Mouse (Mus musculus): ENCODE measurements around the gene Itm2b. TPM values are rescaled to one million over a fixed set of nuclear protein-coding genes. Genes with fewer than 3 reads are reported as not detected.
A peak's percentile ranks its signal among the peaks of the same experiment; 100 is the strongest.

Itm2b gene
- total and polyA plus RNA-seq, 3 experiments, result 190 to 305 (median 254) TPM

DNA sequence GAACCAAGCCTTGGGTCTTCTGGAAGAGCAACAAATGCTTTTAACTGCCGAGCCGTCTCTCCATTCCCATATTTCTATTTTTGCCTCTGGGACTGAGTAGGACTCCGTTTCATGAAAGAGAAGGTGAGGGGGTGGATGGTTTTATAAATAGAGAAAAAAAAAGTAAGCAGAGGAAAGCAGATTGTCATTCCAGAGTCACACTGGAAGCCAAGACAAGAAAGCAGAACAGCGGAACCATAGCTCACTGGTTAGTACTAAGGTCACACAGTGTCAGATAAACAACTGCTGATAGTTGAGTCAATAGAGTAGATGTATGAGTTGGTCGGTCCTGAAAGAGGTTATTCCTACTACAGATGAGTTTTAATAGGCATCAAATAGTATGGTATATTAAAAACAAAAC is 1.4 kb upstream of the Itm2b start:
- dilution Hi-C loops (cut with MboI; ENCODE audit: extremely low pct_ligation_motif_present, extremely low pct_unique_long_range_greater_than_20kb, low sequenced_read_pairs), result no loop called here
- DNase-seq (ENCODE audit: extremely low read depth), result no peak
- H3K4me1 ChIP-seq (ENCODE audit: control insufficient read depth in 1 of 2, insufficient read depth in 2 of 2), result peaks cover 9 to 52% of the 10 kb centered on the region in 2 experiments

DNA sequence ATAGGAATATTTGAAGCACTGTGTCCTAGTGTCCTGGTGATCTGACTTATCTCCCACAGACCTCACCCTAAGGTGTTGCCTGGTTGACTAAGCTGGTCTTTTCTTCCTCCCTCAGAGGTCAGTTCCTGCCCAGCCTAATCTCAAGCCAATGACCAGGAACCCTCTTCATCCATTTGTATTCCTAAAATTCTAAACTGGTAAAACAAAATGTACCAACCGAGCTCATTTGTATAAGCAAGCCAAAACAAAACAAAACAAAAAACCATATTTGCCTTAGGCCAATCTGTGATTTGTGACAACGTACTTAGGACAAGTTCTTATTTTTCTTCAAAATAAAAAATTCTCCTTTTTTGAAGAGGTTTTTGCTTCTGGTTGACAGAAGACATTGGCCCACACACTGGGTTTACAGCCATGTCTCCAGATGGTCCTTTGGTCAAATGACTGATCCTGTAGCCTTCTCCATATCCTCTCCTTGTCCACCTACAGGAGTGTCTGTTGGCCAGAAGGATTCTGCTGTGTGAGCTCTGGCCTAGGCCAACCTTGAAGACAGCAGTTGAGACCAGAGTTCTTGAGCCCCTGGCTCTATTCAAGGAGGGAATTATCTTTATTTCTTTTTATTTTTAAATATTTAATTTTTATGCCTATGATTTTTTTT is 758 bp upstream of the Itm2b start:
- Histone ChIP-seq H3K36me3 (replicated peaks in 1 of 2; ENCODE audit: control insufficient read depth in 1 of 2, insufficient read depth in 1 of 2, low read length in 1 of 2) (peaks cover 9 to 16% of the 10 kb centered on the region in 2 experiments), H3K4me1 (ENCODE audit: control insufficient read depth in 1 of 2, insufficient read depth in 2 of 2) (peaks cover 14 to 59% of the 10 kb centered on the region in 2 experiments), H3K79me2 (replicated peaks; ENCODE audit: control insufficient read depth, extremely low read depth, insufficient read depth, poor library complexity, severe bottlenecking) (peaks cover 37% of the 10 kb centered on the region), H3K27ac (ENCODE audit: insufficient read depth, low read depth) (no peak overlapping the region), H3K27me3 (replicated peaks) (no peaks in the 10 kb centered on the region), H3K4me2 (ENCODE audit: insufficient read depth, low read depth, poor library complexity, severe bottlenecking) (no peak overlapping the region), H3K4me3 (replicated peaks in 1 of 3; ENCODE audit: low read depth in 2 of 3, low read length in 2 of 3, poor library complexity in 1 of 3) (no peak overlapping the region), H3K9ac (ENCODE audit: insufficient read depth, low read depth) (no peak overlapping the region), H3K9me3 (replicated peaks; ENCODE audit: low read length) (no peaks in the 10 kb centered on the region)
- dilution Hi-C loops (cut with MboI; ENCODE audit: extremely low pct_ligation_motif_present, extremely low pct_unique_long_range_greater_than_20kb, low sequenced_read_pairs) (no loop called here), in situ Hi-C loops (cut with MboI; ENCODE audit: low pct_ligation_motif_present, low pct_unique_long_range_greater_than_20kb, low sequenced_read_pairs) (loop anchor here (5.0 kb wide), 1 partner anchor 36 kb away; no protein-coding TSS in a partner anchor)
- TF ChIP-seq POLR2A (IDR thresholded peaks at IDR 0.05; ENCODE audit: low read depth, low read length), result no peak
- TF ChIP-seq ZNF384 (IDR thresholded peaks at IDR 0.05; ENCODE audit: low read depth, low read length), result peak; percentile 46; the same call in 1 of the 2 replicates
- no peak for DNase-seq (ENCODE audit: extremely low read depth)

More for the DNA sequence above, 1.4 kb upstream of the Itm2b start:
- TF ChIP-seq ETS1 (conservative IDR thresholded peaks at IDR 0.05; ENCODE audit: low read depth, low read length) (no peak), MEF2A (IDR thresholded peaks at IDR 0.05; ENCODE audit: borderline replicate concordance, low read depth, low read length) (no peak), EP300 (IDR thresholded peaks at IDR 0.05; ENCODE audit: low read length) (no peak), RCOR1 (conservative IDR thresholded peaks at IDR 0.05; ENCODE audit: low read depth, low read length) (no peak), CHD2 (IDR thresholded peaks at IDR 0.05; ENCODE audit: low read length) (no peak), HCFC1 (IDR thresholded peaks at IDR 0.05; ENCODE audit: low read depth, low read length) (no peak), MAX (IDR thresholded peaks at IDR 0.05; ENCODE audit: low read length) (no peak), POLR2AphosphoS2 (IDR thresholded peaks at IDR 0.05; ENCODE audit: low read depth, low read length) (no peak), ZNF384 (IDR thresholded peaks at IDR 0.05; ENCODE audit: low read depth, low read length) (no peak), TBP (conservative IDR thresholded peaks at IDR 0.05; ENCODE audit: low read depth, low read length) (no peak), MYC (IDR thresholded peaks at IDR 0.05; ENCODE audit: low read depth, low read length) (no peak), BHLHE40 (IDR thresholded peaks at IDR 0.05; ENCODE audit: low read depth, low read length) (no peak), USF1 (IDR thresholded peaks at IDR 0.05; ENCODE audit: low read depth, low read length) (no peak), JUN (IDR thresholded peaks at IDR 0.05; ENCODE audit: insufficient read depth, low read depth, low read length) (no peak), GABPA (IDR thresholded peaks at IDR 0.05; ENCODE audit: insufficient replicate concordance, low read depth, low read length) (no peak), NRF1 (IDR thresholded peaks at IDR 0.05; ENCODE audit: low read depth, low read length) (no peak), RAD21 (IDR thresholded peaks at IDR 0.05; ENCODE audit: low read depth, low read length) (no peak), ZKSCAN1 (IDR thresholded peaks at IDR 0.05; ENCODE audit: borderline replicate concordance, low read depth, low read length) (no peak), UBTF (IDR thresholded peaks at IDR 0.05; ENCODE audit: low read depth, low read length) (no peak), CTCF (conservative IDR thresholded peaks at IDR 0.05 in 1 of 2, IDR thresholded peaks at IDR 0.05 in 1 of 2; ENCODE audit: low read depth in 2 of 2, low read length in 2 of 2) (no peak)
- Histone ChIP-seq H3K4me2 (ENCODE audit: insufficient read depth, low read depth, poor library complexity, severe bottlenecking) (no peak overlapping the region), H3K4me3 (replicated peaks in 1 of 3; ENCODE audit: low read depth in 2 of 3, low read length in 2 of 3, poor library complexity in 1 of 3) (no peak overlapping the region), H3K36me3 (replicated peaks in 1 of 2; ENCODE audit: control insufficient read depth in 1 of 2, insufficient read depth in 1 of 2, low read length in 1 of 2) (peaks cover 7 to 11% of the 10 kb centered on the region in 2 experiments), H3K27me3 (replicated peaks) (no peaks in the 10 kb centered on the region), H3K79me2 (replicated peaks; ENCODE audit: control insufficient read depth, extremely low read depth, insufficient read depth, poor library complexity, severe bottlenecking) (peaks cover 30% of the 10 kb centered on the region), H3K9me3 (replicated peaks; ENCODE audit: low read length) (no peaks in the 10 kb centered on the region), H3K9ac (ENCODE audit: insufficient read depth, low read depth) (no peak overlapping the region), H3K27ac (ENCODE audit: insufficient read depth, low read depth) (no peak overlapping the region)
- in situ Hi-C loops (cut with MboI; ENCODE audit: low pct_ligation_motif_present, low pct_unique_long_range_greater_than_20kb, low sequenced_read_pairs), result loop anchor here (5.0 kb wide), 1 partner anchor 36 kb away; no protein-coding TSS in a partner anchor

Data from CH12.LX (cell line).